Mouse (Mus musculus) megakaryocyte-erythroid progenitor cell, adult 5-6 weeks (primary cell): ENCODE measurements at regions not wholly inside any gene's neighbourhood (a gene's known extent, or its start where the extent isn't known, plus 50 kb on each side); places are given as distances from the start of the nearest gene placed in this dataset.

Source experiments
- ATAC-seq: replicated peaks from 2 replicates; pipeline ENCODE4 v1.8.0; 2016; ENCODE audit warnings: mild to moderate bottlenecking, inconsistent platforms; ENCODE audit not compliant: severe bottlenecking, poor library complexity, low FRiP score, low TSS enrichment

DNA sequence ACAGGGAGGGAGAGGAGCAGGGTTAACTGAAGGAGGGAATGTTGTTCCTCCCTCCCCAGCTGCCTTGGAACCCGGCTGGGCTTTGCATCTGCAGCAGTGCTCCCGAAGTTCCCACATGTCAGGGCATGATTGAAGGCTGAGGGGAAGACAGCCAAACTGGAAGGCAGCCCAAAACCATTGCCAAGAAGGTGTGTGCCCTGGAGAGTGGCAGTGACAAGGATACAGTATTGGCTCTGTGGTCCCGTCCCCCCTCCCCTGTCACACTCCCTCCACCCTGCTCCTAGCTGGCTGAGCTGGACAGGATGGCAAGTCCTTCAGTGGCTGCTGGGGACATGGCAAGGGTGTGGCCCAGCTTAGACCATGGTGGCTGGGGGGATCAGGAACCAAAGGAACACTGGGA, 79.1 kb downstream of the Cyp26b1 start:
- peak; percentile 51; the same call in 1 of the 2 replicates for ATAC-seq

DNA sequence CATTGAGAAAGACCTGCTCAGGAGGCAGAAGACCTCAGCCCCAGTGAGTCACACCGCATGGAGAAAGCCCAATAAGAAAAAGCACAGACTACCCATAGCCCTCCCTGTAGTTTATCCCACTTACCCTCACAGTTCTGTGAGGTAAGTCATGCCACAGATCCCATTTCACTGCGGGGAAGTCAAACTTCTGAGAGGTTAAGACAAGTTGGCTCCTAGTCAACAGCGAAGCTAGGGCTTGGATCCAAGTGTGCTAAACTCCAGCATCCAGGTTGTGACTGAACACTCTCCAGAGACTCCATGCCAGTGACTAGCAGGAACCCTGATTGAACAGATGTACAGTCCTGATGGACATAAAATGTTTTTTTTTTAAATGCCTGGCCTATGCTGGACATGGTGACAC, 85.1 kb downstream of the Cyp26b1 start:
- ATAC-seq: no peak

DNA sequence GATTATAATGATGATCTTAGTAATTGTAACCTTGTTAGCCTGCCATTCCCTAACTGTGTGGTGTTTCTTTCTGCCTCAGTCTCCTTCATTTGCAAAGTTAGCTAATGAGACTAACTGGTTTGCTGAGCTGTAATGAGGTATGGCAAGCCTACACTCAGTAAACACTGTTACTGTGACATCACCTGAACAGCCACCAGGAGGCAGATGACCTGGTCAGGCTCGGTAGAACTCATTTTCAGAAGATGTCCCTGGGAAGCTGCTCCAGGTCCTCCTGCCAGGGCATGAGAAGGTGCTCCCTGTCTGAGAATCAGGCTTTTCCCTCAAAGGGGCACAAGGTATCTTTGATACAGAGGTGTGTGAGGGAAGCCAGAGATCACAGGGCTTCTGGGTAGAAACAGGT, 87.0 kb downstream of the Cyp26b1 start:
- ATAC-seq: peak; percentile 64

DNA sequence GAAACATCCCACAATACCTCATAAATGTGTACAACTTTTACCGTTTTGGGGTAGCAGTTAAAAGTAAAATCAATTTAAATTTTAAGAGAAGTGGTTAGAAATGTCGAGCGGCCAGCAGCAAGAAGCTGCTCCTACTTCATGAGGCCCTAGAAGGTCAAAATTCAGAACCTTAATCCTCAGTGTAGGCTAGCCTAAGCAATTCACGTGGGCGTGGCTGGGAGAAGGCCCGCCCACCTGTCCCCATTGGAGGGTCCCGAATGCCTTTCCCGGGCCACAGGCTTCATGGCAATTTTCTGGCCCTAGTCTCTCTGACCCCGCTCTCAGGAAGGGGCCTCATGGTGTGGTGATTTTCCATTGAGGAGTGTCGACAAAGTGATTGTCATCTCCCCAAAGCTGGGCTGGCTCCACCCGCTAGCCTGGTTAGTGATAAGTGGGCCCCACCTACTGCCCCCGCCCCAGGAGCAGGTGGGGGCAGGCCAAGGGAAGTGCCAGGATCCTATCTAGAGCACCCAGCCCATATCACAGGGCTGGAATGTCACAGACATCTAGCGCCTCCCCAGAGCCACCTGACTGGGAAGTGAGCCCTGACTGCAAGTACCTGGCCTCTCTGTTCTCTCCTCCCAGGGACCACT, 93.3 kb downstream of the Cyp26b1 start:
- peak; percentile 87 for ATAC-seq

DNA sequence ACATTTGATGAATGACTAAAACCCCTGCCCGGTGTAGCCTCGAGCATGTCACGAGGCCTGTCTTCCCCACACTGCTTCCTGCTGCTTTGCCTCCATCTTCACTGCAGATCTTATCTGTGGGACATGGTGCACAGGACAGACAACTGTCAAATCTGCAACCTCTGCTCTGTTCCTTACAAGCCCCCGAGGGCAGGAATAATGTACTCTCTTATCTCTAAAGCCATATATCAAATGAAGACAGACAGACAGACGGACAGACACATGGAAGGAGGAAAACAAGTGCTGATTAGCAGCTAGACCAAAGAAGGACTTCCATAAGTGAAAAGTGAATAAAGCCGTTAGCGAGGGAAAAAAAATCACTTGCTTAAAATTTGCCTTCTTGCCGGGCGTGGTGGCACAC, 95.6 kb downstream of the Cyp26b1 start:
- no peak for ATAC-seq

DNA sequence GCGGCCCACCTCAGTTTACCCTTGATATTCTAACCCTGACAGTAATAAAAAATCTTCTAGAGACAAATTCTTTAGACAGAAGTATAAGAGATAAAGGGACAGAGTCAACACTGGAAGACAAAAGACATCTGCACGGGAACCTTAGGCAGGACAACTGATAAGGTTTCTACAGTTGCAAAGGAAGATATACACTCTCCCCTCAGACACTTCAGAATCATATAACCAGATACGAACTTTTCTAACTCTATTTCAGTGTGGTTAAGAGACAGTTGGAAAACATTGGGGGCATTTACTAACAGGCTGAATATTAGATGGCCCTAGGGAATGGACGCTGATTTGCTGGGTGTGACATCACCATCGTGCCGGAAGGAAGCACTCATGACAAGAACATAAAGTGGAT, 100.0 kb downstream of the Cyp26b1 start:
- ATAC-seq: peak; percentile 57

DNA sequence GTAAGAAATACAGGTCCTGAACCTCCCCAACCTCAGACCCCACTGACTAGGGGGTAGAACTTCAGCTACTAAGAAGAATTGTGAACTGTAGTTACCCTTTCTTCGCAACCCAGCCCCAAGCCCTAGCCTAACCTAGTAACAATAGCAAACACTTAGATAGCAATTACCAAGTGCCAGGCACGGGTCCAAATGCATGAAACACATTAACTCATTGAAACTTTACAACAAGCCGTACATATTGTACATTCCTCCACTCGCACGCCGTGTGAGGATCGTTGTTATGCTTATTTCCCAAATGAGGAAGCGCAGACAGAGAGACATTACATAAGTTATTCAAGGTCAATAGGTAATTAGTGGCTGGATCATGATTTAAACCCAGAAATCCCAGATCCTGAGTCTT, 100.5 kb downstream of the Cyp26b1 start:
- ATAC-seq: no peak

DNA sequence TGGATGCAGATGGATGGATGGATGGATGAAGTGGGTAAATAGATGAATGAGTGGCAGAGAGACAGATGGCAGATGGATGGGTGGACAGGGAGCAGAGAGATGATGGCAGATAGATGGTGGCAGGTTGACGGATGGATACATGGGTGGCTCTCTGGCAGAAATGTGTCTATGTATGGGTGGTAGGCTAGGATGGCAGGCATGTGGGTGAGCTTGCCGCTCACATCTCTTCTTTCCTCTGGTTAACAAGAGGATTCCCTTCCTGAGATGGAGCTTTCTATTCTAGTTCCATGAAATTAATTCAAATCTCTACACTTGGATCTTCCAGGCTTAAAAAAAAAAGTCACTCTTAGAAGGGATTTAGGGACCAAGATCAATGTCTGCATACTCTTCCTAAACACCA, 101.1 kb downstream of the Cyp26b1 start:
- ATAC-seq: no peak

DNA sequence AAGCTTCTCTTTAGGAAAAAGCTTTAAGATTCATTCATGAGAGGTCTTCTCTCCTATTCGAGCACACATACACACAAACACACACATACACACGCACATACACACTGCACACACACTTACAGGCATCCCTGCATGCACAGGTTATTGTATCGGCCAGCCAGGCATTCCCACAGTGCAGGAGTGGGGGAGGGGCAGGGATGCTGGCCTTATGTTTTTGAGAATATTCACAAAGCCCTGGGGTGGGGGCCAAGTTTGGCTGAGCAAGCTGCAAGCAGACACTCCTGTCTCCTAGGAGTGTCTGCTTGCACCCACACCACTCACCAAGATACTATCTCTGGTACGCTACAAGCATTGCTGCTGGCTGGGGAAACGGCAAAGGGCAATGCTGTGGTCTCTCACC, 102.6 kb downstream of the Cyp26b1 start:
- ATAC-seq: no peak

DNA sequence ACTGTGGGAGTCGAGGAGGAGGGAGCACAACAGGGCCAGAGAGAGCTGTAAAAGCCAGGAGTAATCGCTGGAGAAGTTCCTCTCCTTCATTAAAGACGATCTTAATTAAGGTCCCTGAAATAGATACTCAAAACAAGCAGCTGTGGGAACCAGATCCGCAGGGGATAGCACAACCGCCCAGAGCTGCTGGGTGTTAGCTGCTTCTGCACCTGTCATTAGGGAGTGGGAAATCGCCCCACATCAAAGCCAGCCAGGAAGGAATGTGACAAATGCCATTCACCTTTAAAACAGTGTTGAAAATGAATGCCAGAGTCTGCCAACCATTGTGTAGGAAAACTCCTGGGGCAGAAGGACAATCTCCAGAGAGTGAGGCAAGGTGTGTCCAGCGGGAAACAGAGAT, 112.5 kb downstream of the Cyp26b1 start:
- no peak for ATAC-seq

DNA sequence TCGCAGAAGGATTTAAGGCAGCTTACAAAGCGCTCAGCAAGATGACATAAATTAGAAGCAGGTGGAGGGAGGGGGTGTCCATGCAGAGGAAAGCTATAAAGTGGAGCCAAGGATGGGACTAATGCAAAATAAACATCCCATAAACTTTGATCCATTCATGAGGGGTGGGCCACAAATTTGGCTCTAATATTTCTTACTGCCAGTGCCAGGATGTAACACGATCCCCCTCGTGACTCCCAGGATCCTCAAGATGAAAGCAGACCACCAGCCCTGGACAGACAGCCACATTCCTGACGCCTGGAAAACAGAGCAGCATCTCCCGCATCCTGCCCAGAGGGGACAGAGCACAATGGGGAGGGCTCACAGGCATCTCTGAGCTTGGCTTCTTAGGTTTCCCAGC, 116.6 kb downstream of the Cyp26b1 start:
- ATAC-seq: no peak

DNA sequence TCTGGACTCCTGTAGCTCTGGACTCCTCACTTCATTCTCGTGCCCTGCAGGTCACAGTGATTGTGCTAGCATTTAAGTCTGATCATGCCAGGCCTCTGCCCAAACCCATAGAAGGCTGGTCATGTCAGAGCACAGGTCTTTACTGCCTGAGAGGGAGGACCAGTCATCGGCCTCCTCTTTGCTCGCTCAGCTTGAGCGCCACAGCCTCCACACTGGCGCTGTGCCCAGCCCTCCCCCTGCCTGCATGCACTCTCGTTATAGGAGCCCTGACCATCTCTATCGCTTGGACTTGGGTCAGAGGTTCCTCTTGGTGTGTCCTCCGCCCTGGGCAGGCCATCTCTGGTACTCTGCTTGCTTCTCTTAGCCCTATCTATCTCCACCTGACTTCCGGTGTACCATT, 117.2 kb downstream of the Cyp26b1 start:
- no peak for ATAC-seq

DNA sequence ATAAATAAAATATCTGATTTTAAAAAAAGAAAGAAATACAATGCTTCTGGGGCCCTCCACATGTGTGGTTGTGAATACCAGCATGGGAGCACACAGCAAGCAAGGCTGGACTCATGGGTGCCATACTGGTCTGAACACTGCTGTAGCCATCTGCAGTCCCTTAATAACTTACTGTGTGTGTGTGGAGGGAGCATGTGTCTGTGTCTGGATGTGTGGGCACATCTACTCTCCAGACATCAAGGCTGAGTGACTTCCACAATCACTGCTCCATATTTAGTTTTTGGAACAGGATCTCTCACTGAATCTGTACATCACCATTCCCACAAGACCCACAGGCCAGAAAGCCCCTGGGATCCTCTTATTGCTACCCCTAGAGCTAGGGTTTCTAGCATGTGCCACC, 118.9 kb downstream of the Cyp26b1 start:
- ATAC-seq: no peak

DNA sequence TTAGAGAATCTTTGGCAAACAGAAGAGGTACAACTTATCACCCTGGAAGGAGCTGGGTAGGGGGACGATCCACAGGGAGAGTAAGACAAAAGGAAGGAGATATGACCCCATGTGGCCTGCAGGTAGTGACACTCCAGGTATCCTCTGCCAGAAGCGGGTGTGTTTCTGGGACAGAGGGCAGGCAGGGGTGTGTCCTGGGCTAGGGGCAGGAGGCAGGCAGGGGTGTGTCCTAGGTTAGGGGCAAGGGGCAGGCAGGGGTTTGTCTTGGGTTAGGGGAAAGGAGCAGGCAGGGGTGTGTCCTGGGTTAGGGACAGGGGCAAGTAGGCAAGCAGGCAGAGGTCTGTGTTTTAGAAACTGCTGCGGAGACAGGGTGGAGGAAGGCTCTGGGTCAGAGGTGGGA, 120.5 kb downstream of the Cyp26b1 start:
- ATAC-seq: no peak

DNA sequence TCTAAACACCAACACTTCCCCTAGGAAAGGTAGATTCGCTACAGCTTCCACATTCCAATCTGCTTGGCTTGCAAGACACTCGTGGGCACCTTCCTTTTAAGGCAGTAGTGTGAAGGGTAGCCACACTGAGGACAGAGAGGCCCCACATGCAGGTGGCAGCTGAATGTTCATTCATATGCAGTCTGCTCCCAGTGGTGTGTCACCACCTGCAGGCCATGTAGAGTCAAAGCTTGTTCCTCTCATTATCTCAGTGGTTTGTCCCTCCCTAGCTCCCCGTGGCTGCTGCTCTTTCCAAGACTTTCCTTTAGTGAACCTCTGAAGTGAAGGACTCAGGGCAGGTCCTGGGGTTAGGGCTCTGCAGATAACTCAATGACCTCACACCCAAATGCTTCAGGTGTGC, 121.4 kb downstream of the Cyp26b1 start:
- peak; percentile 77 for ATAC-seq

DNA sequence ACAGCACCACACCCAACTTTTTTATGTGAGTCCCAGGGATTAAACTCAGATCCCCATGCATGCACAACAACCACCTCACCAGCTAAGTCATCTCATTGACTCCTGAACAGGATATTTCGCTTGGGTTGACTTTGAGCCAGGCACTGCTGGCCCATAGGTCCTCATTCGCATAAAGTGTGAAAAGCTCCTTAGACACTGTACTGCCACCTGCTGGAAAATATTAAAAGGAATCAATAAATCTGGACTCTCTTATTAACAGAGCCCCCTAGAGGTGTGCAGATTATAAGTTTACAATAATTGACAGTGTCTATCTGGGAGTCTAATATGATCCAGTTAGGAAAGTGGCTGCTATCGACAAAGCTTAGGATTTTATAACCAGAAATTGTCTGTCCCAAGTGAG, 126.4 kb downstream of the Cyp26b1 start:
- ATAC-seq: no peak

DNA sequence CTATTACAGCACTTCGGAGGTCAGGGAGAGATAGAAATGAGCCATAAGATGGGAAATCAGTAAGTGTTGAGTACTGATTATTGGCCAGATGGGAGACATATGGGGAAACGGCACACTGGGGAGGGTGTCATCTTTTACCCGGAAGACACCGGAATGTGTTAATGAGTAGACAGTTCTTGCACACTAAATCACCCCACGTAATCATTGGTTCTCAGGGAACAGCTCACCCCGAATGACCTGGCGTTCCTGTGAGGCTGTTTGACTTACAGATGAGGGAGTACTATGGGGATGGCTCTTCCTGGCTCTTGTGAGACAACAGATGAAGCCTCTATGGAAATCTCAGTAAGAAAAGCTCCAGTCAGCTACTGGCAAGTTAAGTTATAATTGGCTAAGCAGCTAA, 127.5 kb downstream of the Cyp26b1 start:
- ATAC-seq: no peak

DNA sequence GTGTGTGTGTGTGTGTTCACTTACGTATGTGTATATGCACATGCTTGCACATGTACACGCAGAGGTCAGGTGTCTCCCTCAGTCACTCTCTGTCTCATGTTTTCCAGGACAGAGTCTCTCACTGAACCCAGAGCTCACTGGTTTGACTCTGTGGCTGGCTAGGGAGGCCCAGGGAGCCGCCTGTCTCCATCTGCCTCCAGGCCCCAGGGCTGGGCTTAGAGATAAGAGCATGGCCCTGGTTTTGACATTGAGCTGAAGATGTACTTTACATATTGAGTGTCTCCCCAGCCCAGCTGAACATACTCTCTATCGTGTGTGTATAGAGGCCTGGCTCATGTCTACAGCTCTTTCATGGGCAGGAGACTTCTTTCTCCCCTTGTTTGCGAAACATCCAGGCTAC, 128.1 kb downstream of the Cyp26b1 start:
- peak; percentile 96 for ATAC-seq

DNA sequence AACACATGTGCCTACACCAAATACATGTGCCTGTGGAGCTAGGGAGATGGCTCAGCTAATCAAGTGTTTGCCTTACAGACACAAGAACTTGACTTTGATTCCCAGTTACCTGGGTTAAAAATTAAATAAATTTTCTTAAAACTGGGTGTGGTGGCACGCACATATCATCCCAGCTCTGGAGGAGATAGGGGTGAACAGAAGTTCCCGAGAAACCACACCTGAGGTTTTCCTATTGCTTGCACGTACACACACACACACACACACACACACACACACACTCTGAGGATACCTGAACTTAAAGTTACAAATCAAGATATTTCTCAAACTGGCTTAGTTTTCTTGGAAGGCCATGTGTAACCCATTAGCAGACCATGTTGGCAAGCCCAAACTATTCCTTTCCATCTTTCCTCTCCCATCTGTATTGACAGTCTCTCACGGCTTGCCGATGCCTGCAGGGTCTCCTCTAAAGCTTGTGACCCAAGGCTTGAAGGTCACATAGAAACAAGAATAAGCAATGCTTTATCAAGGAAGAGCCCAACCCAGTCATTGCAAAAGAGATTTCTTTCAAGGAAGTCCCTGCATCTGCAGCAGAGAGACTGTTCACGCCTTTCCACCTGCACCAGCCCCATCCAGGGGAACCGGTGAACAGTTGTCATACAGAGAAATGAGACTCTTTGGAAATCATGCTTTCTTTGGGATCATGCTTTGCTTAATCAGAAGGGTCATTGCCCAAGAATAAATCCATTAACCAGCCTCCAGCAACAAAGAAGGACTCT, 129.9 kb downstream of the Cyp26b1 start:
- ATAC-seq: no peak

DNA sequence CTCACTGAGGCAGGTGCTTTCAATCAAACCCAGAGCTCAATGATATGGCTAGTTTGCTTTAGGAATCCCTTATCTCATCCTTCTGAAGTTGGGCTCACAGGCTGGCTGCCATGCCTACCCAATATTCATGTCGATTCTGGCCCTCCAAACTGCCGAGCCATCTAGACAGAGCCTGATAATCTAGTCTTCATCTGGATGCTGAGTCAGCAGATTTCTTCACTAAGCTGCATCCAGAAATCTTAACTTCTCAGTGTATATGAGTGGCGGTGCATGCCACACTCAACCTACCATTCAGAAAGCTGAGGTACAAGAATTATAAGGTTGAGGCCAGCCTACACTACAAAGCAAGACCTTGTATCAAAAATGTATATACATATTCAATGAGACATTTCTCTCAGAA, 136.9 kb downstream of the Cyp26b1 start:
- no peak for ATAC-seq

DNA sequence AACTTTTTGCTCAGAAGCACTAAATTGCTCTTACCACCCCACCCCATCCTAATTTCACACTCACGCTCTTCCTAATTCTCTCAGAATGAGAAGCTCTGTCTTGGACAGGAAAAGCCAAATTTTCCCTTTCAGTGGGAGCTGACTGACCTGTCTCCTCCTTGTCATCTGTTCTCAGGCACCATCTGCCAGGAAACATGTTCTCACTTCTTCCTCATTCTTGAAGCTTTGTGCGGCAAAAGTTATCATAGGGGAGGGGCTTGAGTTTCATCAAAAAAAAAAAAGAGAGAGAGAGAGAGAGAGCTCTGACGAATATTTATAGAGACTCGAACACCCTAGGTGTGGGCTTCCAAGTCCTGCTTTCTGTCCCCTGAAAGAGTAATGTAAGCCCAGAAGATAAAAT, 148.6 kb downstream of the Cyp26b1 start:
- no peak for ATAC-seq
